Mouse (Mus musculus) sigmoid colon, adult 10 weeks (tissue): Measurements from ENCODE around the gene Gm21903. TPM values are rescaled to one million over a fixed set of nuclear protein-coding genes. Genes with fewer than 3 reads are reported as not detected.

Source experiments
- polyA plus RNA-seq: library from polyadenylated mRNA; stranded (reverse); fragments of 350-450 nt; fragmentation: Illumina TruSeq; extraction: RNeasy Lipid Tissue Mini Kit (QIAGEN cat#74804); gene quantifications from one replicate; pipeline ENCODE4 v1.2.3, GENCODE M21; 2014; ENCODE audit warnings: low read depth, low replicate concordance

Gene Gm21903
- polyA plus RNA-seq: not detected

GRCm38 (mm10) chr17:39043241-39043640 is at the start of gene Gm21903:
Gene Gm21903, minus strand, starts transcription at chr17:39043341.

GRCm38 (mm10) chr17:39076937-39077336 is 33.8 kb upstream of the Gm21903 start, which contains the start of gene Esp23:
Gene Esp23, minus strand, starts transcription at chr17:39077037.

GRCm38 (mm10) chr17:39036395-39036794 is 6.7 kb downstream of the Gm21903 start, which contains the start of gene Esp24:
Gene Esp24, plus strand, starts transcription at chr17:39036695.

Other genes starting within 250 kb of the Gm21903 start
- not detected for gene Esp24, start 6.6 kb downstream of the Gm21903 start, polyA plus RNA-seq
- gene Esp23, start 33.7 kb upstream of the Gm21903 start, polyA plus RNA-seq: not detected
- gene Esp22, start 52.0 kb upstream of the Gm21903 start, polyA plus RNA-seq: not detected